In genomic region chr4:140358103-140358502, GRCm38 (mm10) we compare ENCODE assay signal across 9 mouse cellular contexts.
DNase-seq lines count a peak whose midpoint lies in the region; ATAC-seq and TF ChIP-seq lines count a peak whose summit lies in the region.
"Had no signal": no experiment of that assay in that cellular context is flagged by ENCODE, and none has a peak within 500 bp of the region (broad histone marks: within the 10 kb centered on the region; RNA-seq: fewer than 3 reads in every experiment).

No protein-coding gene starts in this region.

- 0 out of 2 replicates have a peak, but pooled peaks have one; percentile 21 for ATAC-seq in hindbrain, postnatal 0 days

- 0 out of 2 replicates have a peak, but pooled peaks cover 5% of the 10 kb centered on the region for H3K27me3 ChIP-seq in heart, embryonic 10.5 days (ENCODE audit: insufficient read depth, poor library complexity, severe bottlenecking)
- no peaks in the 10 kb centered on the region for H3K27me3 ChIP-seq in hindbrain, postnatal 0 days (ENCODE audit: insufficient read depth, low read length)
- H3K27me3 ChIP-seq: neural tube, embryonic 12.5 days had no signal

- H3K36me3 ChIP-seq in heart, embryonic 10.5 days: no peaks in the 10 kb centered on the region
- no peaks in the 10 kb centered on the region for H3K36me3 ChIP-seq in hindbrain, postnatal 0 days (ENCODE audit: insufficient read depth, low read length)
- H3K36me3 ChIP-seq: neural tube, embryonic 12.5 days had no signal

- no peak for TF ChIP-seq CTCF in hindbrain, postnatal 0 days (IDR thresholded peaks at IDR 0.05; ENCODE audit: low read depth)

- H3K9me3 ChIP-seq in heart, embryonic 10.5 days: no peaks in the 10 kb centered on the region
- no peaks in the 10 kb centered on the region for H3K9me3 ChIP-seq in hindbrain, postnatal 0 days (ENCODE audit: low read length)
- H3K9me3 ChIP-seq: neural tube, embryonic 12.5 days had no signal

- no peak overlapping the region for H3K4me2 ChIP-seq in hindbrain, postnatal 0 days (ENCODE audit: low read depth, low read length)
- H3K4me2 ChIP-seq: neural tube, embryonic 12.5 days had no signal

- peak; percentile 90 for DNase-seq in heart, embryonic 10.5 days (ENCODE audit: low spot score)
- DNase-seq in heart, adult 11 months: no peak
- peak; percentile 78 for DNase-seq in ES-CJ7 (ENCODE audit: low read depth, low spot score)
- peak; percentile 21 for DNase-seq in c-Kit-positive CD71-positive TER-119-negative erythroid progenitor cells, embryonic 14.5 days (ENCODE audit: low read depth)
- DNase-seq in hindbrain, postnatal 0 days (ENCODE audit: low spot score): peak; percentile 73
- DNase-seq in lung, postnatal 25 days (ENCODE audit: low spot score): peak; percentile 35
- DNase-seq in thymus, postnatal 4 days: peak; percentile 84
- DNase-seq in cerebellum, adult 8-10 months: no peak

- no peak overlapping the region for H3K9ac ChIP-seq in hindbrain, postnatal 0 days (replicated peaks; ENCODE audit: low read length)
- H3K9ac ChIP-seq: neural tube, embryonic 12.5 days had no signal

- WGBS in heart, embryonic 10.5 days: 8% methylated on average over 5 of the region's 5 CpGs
- WGBS in hindbrain, postnatal 0 days: 15% methylated on average over 5 of the region's 5 CpGs

- no peak overlapping the region for H3K4me3 ChIP-seq in heart, embryonic 10.5 days
- no peak overlapping the region for H3K4me3 ChIP-seq in hindbrain, postnatal 0 days (ENCODE audit: low read length)
- H3K4me3 ChIP-seq: neural tube, embryonic 12.5 days had no signal

- H3K4me1 ChIP-seq in heart, embryonic 10.5 days: no peaks in the 10 kb centered on the region
- no peaks in the 10 kb centered on the region for H3K4me1 ChIP-seq in hindbrain, postnatal 0 days (ENCODE audit: insufficient read depth, low read length)
- H3K4me1 ChIP-seq: neural tube, embryonic 12.5 days had no signal

- no peak overlapping the region for H3K27ac ChIP-seq in heart, embryonic 10.5 days
- no peak overlapping the region for H3K27ac ChIP-seq in hindbrain, postnatal 0 days
- H3K27ac ChIP-seq: neural tube, embryonic 12.5 days had no signal

Comparison
In these comparisons a context has a peak if more than half of its experiments do, and no peak if none do; other contexts are left out.
1. DNase-seq: peak in heart, embryonic 10.5 days (single experiment), ES-CJ7 (single experiment), c-Kit-positive CD71-positive TER-119-negative erythroid progenitor cells, embryonic 14.5 days (single experiment), hindbrain, postnatal 0 days (single experiment), lung, postnatal 25 days (single experiment) and thymus, postnatal 4 days (single experiment); none in heart, adult 11 months (single experiment) and cerebellum, adult 8-10 months (single experiment).